Mouse (Mus musculus) lung, postnatal 0 days (tissue): ENCODE data around the gene Carmil3.

Experiments
- CTCF ChIP-seq: IDR thresholded peaks from 2 replicates; pipeline ENCODE4 v1.5.1; 2016; ENCODE audit warnings: antibody characterized with exemption, mild to moderate bottlenecking
- EP300 ChIP-seq: IDR thresholded peaks from 2 replicates; pipeline ENCODE4 v1.6.1; 2016; ENCODE audit warnings: antibody characterized with exemption, mild to moderate bottlenecking, control low read depth

GRCm38 (mm10) chr14:55526674-55527073 lies 36.2 kb downstream of the Carmil3 start:
- TF ChIP-seq CTCF: no peak
- no peak for TF ChIP-seq EP300
